Mouse (Mus musculus): ENCODE measurements around the gene Snd1. TPM values are rescaled to one million over a fixed set of nuclear protein-coding genes. Genes with fewer than 3 reads are reported as not detected.
A peak's percentile ranks its signal among the peaks of the same experiment; 100 is the strongest.

The Snd1 gene
- total RNA-seq, 2 experiments from 2014 or later, result 76.7 to 77.9 TPM

DNA sequence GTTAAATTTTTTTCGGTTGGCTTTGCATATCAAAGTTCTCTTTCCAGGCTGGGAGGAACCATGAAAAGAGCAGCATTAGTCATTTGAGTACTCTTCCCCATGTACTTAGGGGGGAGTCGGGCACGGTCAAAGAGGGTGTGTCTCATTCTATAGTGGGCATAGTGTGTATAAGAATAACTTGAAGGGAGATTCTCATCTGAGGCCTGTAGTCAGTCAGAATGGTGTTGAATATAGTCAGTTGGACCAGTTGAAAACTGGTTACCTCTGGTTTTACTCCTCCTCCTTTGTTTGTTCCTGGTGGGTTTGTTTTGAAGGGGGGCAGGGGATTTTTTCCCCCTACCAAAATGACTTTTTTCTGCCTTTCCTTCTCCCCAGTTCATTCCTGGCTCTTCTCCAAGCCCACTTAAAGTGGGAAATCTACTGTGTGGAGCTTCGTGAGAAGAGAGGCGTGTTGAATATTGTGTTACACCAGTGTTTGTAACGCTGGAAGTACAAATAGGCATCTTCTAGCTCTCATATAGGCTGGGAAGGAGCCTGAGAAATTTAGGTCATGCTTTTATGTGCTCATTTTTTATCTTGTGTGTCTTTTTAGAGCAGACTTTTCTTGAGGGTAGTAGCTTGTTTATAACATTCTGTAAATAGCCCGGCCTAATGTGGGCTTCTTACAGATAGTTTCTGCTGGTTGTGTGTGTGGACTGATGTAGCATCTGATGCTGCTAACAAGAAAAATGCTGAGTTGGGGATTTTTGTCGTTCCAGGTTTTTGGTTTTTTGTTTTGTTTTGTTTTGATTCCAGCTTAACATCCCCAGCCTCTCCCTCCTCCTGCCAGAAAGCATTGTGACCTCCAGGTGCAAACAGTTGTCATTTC, 231.4 kb downstream of the Snd1 start:
- Histone ChIP-seq H3K27ac (peak overlapping the region; percentile 73), H3K4me3 (no peak overlapping the region)
- intact Hi-C loops (cut with DNase I), result loop anchor here (5.0 kb wide), 3 partner anchors 76 to 169 kb away; partner anchors contain the start of gene Lrrc4
- no peak for DNase-seq (ENCODE audit: extremely low spot score in 1 of 2, low spot score in 2 of 2)
- no peak for TF ChIP-seq CTCF (IDR thresholded peaks at IDR 0.05)

GRCm38 (mm10) chr6:28706976-28707592, 232.1 kb downstream of the Snd1 start:
- TF ChIP-seq CTCF (IDR thresholded peaks at IDR 0.05), result no peak
- DNase-seq (ENCODE audit: extremely low spot score in 1 of 2, low spot score in 2 of 2), result no peak
- intact Hi-C loops (cut with DNase I), result loop anchor here (5.0 kb wide), 3 partner anchors 75 to 170 kb away; partner anchors contain the start of gene Lrrc4
- Histone ChIP-seq H3K4me3 (no peak overlapping the region), H3K27ac (peak overlapping the region; percentile 73)

GRCm38 (mm10) chr6:28710035-28710434, 235.1 kb downstream of the Snd1 start:
- no peak overlapping the region for H3K27ac ChIP-seq
- intact Hi-C loops (cut with DNase I), result no loop called here
- no peak for TF ChIP-seq CTCF (IDR thresholded peaks at IDR 0.05)
- no peak overlapping the region for H3K4me3 ChIP-seq
- DNase-seq (ENCODE audit: extremely low spot score in 1 of 2, low spot score in 2 of 2), result no peak

- TF ChIP-seq CTCF (IDR thresholded peaks at IDR 0.05), result no peak
- H3K4me3 ChIP-seq, result no peak overlapping the region
- H3K27ac ChIP-seq, result no peak overlapping the region
- intact Hi-C loops (cut with DNase I), result no loop called here
- no peak for DNase-seq (ENCODE audit: extremely low spot score in 1 of 2, low spot score in 2 of 2)
Measured at GRCm38 (mm10) chr6:28717203-28717844, 242.4 kb downstream of the Snd1 start.

DNA sequence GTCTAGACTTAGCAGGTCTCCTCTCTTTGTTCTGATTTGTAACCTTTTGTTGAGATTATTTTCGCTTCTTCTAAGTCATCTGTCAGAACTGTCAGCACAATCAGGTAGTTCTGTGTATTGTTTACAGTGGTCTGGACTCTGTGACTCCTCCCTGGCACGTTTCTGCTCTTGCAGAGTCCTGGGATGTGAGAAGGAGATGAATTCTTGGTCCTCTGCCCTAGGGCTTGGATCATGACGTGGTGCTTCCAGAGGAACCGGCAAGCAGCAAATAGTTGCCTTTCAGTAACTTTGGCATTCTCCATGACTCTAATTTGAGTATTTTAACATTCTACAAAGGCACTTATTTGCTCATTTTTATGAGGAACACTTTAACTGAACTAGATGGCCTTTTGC, 242.9 kb downstream of the Snd1 start:
- no peak for TF ChIP-seq CTCF (IDR thresholded peaks at IDR 0.05)
- H3K27ac ChIP-seq, result no peak overlapping the region
- no peak overlapping the region for H3K4me3 ChIP-seq
- DNase-seq (ENCODE audit: extremely low spot score in 1 of 2, low spot score in 2 of 2), result no peak
- intact Hi-C loops (cut with DNase I), result no loop called here

- intact Hi-C loops (cut with DNase I), result no loop called here
Measured at GRCm38 (mm10) chr6:28720391-28721171, 245.6 kb downstream of the Snd1 start.

DNA sequence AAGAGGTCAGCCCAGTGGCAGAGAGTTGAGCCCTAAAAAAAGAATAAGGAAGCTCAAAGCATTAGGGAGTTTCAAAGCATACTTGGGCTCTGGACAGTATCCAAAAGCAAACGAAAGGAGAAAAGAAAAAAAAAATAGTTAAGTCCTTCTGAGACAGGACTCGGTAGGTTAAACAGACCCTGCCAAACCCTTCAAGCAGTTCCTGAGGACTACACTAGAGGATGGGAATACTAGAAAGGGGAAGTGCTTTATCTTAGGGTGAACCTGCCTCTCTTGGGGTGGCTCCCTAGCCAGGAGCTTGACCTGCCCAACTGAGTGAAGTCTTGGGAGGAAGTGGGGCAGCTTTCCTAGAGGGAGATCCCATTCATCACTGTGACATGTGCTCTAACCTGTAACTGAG, 248.1 kb downstream of the Snd1 start:
- H3K4me3 ChIP-seq, result no peak overlapping the region
- no peak for TF ChIP-seq CTCF (IDR thresholded peaks at IDR 0.05)
- intact Hi-C loops (cut with DNase I), result no loop called here
- DNase-seq (ENCODE audit: extremely low spot score in 1 of 2, low spot score in 2 of 2), result no peak
- no peak overlapping the region for H3K27ac ChIP-seq

More at GRCm38 (mm10) chr6:28720391-28721171, 245.6 kb downstream of the Snd1 start:
- DNase-seq (ENCODE audit: extremely low spot score in 1 of 2, low spot score in 2 of 2), result no peak
- TF ChIP-seq CTCF (IDR thresholded peaks at IDR 0.05), result no peak
- H3K27ac ChIP-seq, result no peak overlapping the region
- H3K4me3 ChIP-seq, result no peak overlapping the region

DNA sequence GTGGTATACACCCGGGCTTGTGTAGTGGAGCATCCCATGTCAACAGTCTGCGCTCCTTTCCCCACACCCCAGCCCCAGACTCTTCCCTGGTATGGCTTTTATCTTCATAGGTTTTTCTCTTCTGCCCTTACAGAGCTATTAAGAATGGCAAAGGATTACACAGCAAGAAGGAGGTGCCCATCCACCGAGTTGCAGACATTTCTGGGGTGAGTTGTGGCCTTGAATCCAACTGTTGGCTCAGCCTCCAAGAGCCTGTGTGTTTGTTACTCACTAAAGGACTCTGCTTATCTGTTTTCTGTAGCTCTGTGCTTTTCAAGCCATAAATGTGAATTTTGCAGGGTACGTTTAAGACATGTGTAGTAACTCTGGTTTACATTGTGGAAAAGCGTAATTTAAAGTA, 249.8 kb downstream of the Snd1 start:
- H3K27ac ChIP-seq, result no peak overlapping the region
- intact Hi-C loops (cut with DNase I), result no loop called here
- DNase-seq (ENCODE audit: extremely low spot score in 1 of 2, low spot score in 2 of 2), result no peak
- H3K4me3 ChIP-seq, result no peak overlapping the region
- TF ChIP-seq CTCF (IDR thresholded peaks at IDR 0.05), result no peak

- Histone ChIP-seq H3K27ac (no peak overlapping the region; the same call in 1 of the 2 replicates), H3K4me3 (no peak overlapping the region)
- TF ChIP-seq CTCF (IDR thresholded peaks at IDR 0.05), result no peak
- no peak for DNase-seq (ENCODE audit: extremely low spot score in 1 of 2, low spot score in 2 of 2)
- intact Hi-C loops (cut with DNase I), result no loop called here
Measured at GRCm38 (mm10) chr6:28729236-28729635, 254.3 kb downstream of the Snd1 start.

GRCm38 (mm10) chr6:28729649-28730048, 254.7 kb downstream of the Snd1 start:
- H3K27ac ChIP-seq, result no peak overlapping the region; the same call in 1 of the 2 replicates
- DNase-seq (ENCODE audit: extremely low spot score in 1 of 2, low spot score in 2 of 2), result no peak
- TF ChIP-seq CTCF (IDR thresholded peaks at IDR 0.05), result no peak
- intact Hi-C loops (cut with DNase I), result no loop called here
- H3K4me3 ChIP-seq, result no peak overlapping the region

DNA sequence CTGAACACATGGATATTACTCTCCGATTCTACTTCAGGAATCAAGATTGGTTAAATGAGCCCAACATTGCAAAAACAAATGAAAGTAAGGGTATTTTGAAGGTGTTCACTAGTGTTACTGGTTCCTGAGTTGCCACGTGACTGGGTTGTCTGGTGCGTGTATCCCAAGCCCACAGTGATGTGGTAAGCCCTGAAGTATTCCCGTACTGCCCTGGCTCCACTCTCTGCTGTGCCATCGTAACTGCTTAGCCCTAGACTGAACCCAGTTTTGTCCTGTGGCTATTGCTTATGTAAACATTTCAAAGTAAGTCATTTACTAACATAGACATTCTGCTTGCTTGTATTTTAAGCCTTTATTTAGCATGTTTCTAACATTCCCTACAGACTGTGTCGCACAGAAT, 256.3 kb downstream of the Snd1 start:
- no peak for DNase-seq (ENCODE audit: extremely low spot score in 1 of 2, low spot score in 2 of 2)
- Histone ChIP-seq H3K27ac (no peak overlapping the region), H3K4me3 (no peak overlapping the region)
- intact Hi-C loops (cut with DNase I), result no loop called here
- TF ChIP-seq CTCF (IDR thresholded peaks at IDR 0.05), result no peak

All from left cerebral cortex, adult 2 months (tissue).